Mouse (Mus musculus): ENCODE measurements around the gene Zc3h18. TPM values are rescaled to one million over a fixed set of nuclear protein-coding genes. Genes with fewer than 3 reads are reported as not detected.

Gene Zc3h18
- polyA plus RNA-seq, 1 experiment from 2014 or later = 75.7 TPM

DNA sequence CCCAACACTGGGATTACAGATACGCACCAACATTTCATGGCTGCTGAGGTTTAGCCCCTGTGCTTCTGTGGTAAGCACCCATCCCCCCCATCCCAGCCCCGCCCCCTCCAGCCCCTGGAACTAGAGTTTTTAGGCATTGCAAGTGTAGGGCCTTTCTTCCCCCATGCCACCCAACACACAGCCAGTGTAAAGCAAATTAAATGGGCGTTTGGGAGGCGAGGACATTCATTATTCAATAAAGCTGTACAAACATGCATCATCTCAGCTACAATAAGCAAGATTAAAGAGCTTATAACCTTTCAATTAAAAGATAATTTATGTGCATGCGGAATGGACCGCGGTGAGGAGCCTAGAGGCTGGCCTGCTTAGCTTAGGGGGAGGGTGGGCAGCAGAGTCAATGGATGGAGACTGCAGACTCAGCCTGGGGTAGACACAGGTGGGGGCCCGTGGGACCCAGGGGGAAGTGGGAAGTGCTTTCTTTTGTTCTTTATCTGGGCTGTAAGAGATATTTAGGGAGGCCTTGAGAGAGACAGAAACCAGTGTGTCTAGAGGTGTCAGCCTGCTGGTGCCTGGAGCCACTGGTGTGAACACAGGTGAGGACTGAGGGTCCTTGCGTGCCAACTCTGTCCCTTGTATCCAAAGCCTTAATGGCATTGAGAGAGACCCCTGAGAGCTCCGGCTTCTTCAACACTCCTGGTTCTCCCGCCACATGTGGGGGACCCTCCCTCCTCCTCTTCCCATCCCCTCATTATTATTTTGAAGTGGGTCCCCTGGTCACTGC is 25.9 kb upstream of the Zc3h18 start:
- H3K4me1 ChIP-seq = peaks cover 28% of the 10 kb centered on the region
- H3K4me3 ChIP-seq = peak overlapping the region; percentile 9; the same call in 1 of the 2 replicates
- peaks cover 53% of the 10 kb centered on the region for H3K27me3 ChIP-seq (ENCODE audit: low read depth, poor library complexity, severe bottlenecking)
- no peaks in the 10 kb centered on the region for H3K9me3 ChIP-seq (replicated peaks)
- no peak for DNase-seq (ENCODE audit: low spot score)
- 21% methylated on average over 11 of the region's 11 CpGs for WGBS
- H3K36me3 ChIP-seq = no peaks in the 10 kb centered on the region
- peak overlapping the region; percentile 67 for H3K27ac ChIP-seq (replicated peaks)

DNA sequence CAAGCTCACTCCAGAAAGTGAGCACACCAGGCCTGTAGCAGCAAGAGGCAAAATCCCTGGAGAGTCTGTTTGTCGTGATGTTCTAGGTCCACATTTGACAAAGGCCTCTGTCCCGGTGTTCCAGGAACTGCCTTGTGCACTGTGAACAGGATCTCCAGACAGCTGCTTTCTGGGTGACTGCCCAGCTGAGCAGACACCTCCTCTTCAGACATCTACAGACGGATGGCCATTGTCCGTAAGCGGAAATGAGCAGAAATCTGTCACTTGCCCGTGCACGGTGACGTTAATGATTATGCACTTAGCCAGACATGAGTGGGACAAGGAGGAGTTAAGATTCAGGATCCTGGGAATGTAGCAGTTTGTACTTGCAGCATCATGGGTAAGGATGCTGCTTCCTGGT is 22.3 kb upstream of the Zc3h18 start:
- no peak for DNase-seq (ENCODE audit: low spot score)
- H3K27me3 ChIP-seq (ENCODE audit: low read depth, poor library complexity, severe bottlenecking) = peaks cover 50% of the 10 kb centered on the region; the same call in 1 of the 2 replicates
- WGBS = 92% methylated on average over 8 of the region's 8 CpGs

DNA sequence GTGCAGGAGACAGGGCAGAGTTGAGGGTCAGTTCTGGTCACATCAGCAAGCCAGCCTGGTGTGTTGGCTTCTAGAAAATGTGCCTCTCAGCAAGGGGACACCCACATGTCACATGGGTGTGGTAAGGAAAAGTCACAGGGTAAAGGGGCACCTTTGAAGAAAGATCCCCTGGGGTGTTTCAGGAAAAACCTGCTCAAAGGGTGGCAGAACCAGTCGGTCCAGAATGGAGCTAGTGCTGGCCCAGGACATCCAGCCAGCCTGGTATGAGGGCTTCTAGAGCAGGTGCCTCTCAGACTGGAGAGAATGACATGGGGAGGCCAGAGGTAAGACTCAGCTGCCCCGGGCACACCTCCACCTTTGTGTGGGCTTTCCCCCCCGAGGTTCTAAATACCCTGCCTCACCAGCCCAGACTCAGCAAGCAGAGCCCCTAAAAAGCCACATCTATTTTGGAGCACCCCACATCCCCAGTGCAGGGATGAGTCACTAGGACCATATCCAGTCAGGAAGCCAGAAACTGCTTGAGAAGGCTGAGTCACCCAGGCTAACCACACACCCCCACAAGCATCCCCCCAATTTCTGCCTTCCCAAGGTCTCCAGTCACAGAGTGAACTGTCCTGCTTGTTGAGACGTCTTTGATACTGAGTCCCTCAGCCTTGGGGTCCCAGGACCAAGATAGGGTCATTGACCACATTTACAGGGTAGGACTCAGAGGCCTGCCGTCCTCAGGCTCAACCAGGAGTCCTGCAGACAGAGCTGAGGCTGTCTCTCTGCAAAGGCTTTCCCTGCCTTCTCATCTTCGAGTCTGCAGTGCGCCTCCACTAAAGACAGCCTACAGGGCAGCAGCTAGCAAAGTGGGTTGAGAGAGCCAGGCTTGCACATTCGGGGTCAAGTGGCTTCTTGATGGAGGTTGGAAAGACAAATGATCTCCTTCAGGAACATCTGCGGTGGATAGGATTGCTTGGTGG is 20.5 kb upstream of the Zc3h18 start:
- no peaks in the 10 kb centered on the region for H3K9me3 ChIP-seq (replicated peaks)
- no peak for DNase-seq (ENCODE audit: low spot score)
- H3K4me1 ChIP-seq = peaks cover 11% of the 10 kb centered on the region
- no peak overlapping the region for H3K4me3 ChIP-seq
- peaks cover 39% of the 10 kb centered on the region for H3K27me3 ChIP-seq (ENCODE audit: low read depth, poor library complexity, severe bottlenecking)
- no peak overlapping the region for H3K27ac ChIP-seq (replicated peaks)
- no peaks in the 10 kb centered on the region for H3K36me3 ChIP-seq
- WGBS = 72% methylated on average over 9 of the region's 9 CpGs

More for the DNA sequence above, 22.3 kb upstream of the Zc3h18 start:
- Histone ChIP-seq H3K27ac (replicated peaks) (no peak overlapping the region), H3K9me3 (replicated peaks) (no peaks in the 10 kb centered on the region), H3K36me3 (no peaks in the 10 kb centered on the region), H3K4me1 (peaks cover 28% of the 10 kb centered on the region), H3K4me3 (no peak overlapping the region)

DNA sequence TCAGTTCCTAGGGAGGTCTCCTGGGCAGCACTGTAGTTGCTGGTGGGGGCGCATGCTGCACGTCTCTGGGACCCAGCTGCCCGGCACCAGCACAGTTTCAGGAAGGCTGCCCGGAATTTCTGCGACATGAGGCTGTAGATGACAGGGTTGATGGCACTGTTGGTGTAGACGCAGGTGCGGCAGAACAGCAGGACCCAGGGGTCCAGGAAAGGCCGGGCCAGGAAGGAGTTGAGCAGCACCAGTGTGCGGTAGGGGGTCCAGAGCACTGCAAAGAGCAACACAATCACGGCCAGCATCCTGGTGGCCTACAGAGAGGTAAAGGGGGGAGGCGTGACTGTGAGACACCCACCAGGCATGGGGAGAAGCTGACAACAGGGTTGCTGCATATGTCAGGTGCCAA is 19.2 kb upstream of the Zc3h18 start:
- Histone ChIP-seq H3K36me3 (no peaks in the 10 kb centered on the region), H3K27me3 (ENCODE audit: low read depth, poor library complexity, severe bottlenecking) (peaks cover 32% of the 10 kb centered on the region), H3K27ac (replicated peaks) (no peak overlapping the region), H3K4me3 (no peak overlapping the region), H3K9me3 (replicated peaks) (no peaks in the 10 kb centered on the region), H3K4me1 (peaks cover 1% of the 10 kb centered on the region; the same call in 1 of the 2 replicates)
- DNase-seq (ENCODE audit: low spot score) = no peak
- WGBS = 56% methylated on average over 11 of the region's 11 CpGs

DNA sequence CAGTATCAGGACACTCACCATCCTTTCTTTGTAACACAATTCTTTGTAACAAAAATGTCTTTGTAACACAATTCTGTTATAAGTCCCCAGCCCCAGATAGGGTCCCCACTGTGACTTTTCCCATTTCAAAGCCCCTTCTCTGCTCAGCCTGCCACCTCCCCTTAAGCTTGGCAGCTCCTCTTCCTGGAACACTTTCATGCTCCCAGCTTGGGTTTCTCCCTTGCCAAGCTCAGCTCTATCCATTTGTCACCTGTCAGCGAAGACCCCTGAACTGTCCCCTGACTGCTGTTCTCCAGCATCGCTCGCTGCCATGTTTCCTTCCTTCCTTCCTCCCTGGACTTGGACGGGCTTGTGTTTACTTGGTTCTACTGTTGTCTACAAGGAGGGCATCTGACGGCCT is 18.8 kb upstream of the Zc3h18 start:
- no peak for DNase-seq (ENCODE audit: low spot score)
- Histone ChIP-seq H3K4me1 (no peaks in the 10 kb centered on the region), H3K27ac (replicated peaks) (no peak overlapping the region), H3K4me3 (no peak overlapping the region), H3K27me3 (ENCODE audit: low read depth, poor library complexity, severe bottlenecking) (peaks cover 34% of the 10 kb centered on the region), H3K9me3 (replicated peaks) (no peaks in the 10 kb centered on the region), H3K36me3 (no peaks in the 10 kb centered on the region)
- 89% methylated on average over 5 of the region's 5 CpGs for WGBS

DNA sequence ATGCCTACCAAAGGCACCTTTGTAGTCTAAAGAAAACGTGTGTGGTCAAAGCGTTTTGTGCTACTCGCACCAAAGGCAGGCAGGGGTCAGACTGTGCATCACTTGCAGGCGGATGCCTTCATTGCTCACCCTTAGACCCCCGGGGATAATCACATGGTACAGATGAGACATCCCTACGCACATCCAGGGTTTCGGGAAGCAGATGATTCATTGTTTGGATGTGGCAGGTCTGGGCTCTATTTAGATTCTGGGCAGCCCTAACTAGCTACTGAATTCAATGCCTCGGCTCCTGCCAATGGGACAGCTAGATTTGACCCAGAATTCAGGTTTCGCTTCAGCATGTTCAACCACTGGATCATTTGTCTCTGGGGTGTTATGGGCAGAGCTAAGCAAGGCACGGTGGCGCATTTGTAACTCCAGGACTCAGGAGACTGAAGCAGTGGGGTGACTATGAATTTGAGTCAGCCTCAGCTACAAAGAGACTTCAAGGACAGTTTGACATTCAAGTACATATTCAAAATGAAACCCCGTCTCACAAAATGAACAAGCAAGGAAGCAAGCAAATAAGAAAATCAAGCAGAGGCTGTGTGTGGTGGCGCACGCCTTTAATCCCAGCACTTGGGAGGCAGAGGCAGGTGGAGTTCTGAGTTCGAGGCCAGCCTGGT is 17.2 kb upstream of the Zc3h18 start:
- 79% methylated on average over 15 of the region's 15 CpGs for WGBS
- H3K27ac ChIP-seq (replicated peaks) = no peak overlapping the region
- no peaks in the 10 kb centered on the region for H3K4me1 ChIP-seq
- H3K9me3 ChIP-seq (replicated peaks) = no peaks in the 10 kb centered on the region
- no peak for DNase-seq (ENCODE audit: low spot score)
- peaks cover 33% of the 10 kb centered on the region for H3K27me3 ChIP-seq (ENCODE audit: low read depth, poor library complexity, severe bottlenecking)
- no peaks in the 10 kb centered on the region for H3K36me3 ChIP-seq
- H3K4me3 ChIP-seq = no peak overlapping the region

DNA sequence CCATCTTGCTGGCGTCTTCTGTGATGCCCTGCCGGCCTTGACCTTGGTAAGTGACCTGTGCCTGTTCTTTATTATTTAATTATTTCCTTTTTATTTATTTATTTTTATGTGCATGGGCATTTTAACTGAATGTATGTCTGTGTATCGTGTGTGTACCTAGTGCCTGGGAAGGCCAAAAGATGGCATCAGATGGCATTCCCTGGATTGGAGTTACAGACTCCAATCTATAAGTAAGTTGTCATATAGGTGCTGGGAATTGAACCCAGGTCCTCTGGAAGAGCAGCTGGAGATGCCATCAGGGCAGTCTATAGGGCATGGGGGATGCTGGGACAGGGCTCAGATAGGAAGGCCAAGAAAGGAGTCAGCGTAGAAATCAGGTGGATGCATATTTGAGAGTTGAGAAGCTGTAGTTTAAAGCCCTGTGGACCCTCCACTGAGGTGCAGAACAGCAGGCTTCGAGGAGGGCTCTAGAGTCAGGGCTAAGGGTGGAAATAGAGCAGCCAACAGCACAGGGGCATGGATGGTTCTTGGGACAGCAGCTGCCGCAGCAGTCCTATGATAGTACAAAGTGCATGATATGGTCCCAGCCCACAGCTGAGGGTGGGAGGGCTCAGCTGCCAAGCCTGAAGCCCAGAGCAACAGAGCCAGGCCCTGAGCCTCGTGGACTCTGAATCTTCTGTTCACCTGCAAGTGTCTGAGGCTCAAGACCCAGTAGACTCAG is 15.6 kb upstream of the Zc3h18 start, which contains the start of gene Trhr2:
Trhr2 (minus strand) TSS at position 51 of the 721 bp plus-strand sequence.
- no peaks in the 10 kb centered on the region for H3K4me1 ChIP-seq
- no peak for DNase-seq (ENCODE audit: low spot score)
- H3K4me3 ChIP-seq = no peak within 1 kb of the TSS
- 85% methylated on average over 7 of the region's 7 CpGs for WGBS
- H3K27ac ChIP-seq (replicated peaks) = no peak within 1 kb of the TSS
- peaks cover 31% of the 10 kb centered on the region for H3K27me3 ChIP-seq (ENCODE audit: low read depth, poor library complexity, severe bottlenecking)
- no peaks in the 10 kb centered on the region for H3K36me3 ChIP-seq
- H3K9me3 ChIP-seq (replicated peaks) = no peaks in the 10 kb centered on the region

DNA sequence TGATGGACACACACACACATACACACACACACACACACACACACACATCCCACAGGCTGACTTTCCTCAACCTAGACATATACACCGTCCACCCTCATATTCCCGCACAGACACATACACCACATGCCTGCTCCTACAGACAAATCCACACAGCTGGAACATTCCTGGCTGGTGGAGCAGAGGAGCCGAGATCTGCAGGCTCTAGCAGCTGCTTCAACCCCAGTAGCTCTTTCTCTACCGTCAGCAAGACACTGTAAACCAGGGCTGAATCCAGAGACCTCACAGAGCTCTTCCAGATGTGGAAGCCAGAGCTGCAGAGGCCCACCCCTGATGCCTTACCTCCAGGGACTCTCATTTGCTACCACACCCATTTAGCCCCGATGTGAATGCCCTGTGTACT is 14.1 kb upstream of the Zc3h18 start:
- no peak overlapping the region for H3K27ac ChIP-seq (replicated peaks)
- H3K36me3 ChIP-seq = no peaks in the 10 kb centered on the region
- no peak for DNase-seq (ENCODE audit: low spot score)

DNA sequence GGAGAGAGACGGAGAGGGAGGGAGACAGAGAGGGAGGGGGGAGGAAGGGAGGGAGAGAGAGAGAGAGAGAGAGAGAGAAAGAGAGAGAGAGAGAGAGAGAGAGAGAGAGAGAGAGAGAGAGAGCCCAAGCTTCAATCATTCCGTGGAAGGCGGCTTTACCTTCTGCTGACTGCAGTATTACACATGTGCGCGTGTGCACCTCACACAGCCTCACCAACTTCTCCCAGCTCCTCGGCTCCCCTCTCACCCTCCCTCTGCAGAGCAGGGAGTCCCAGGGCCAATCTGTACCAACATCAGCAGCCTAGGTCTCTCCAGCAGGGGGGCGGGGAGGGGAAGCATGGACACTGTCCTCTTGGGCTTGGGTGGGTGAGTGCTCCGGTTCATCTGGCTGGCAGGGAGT is 13.4 kb upstream of the Zc3h18 start:
- no peaks in the 10 kb centered on the region for H3K9me3 ChIP-seq (replicated peaks)
- no peaks in the 10 kb centered on the region for H3K4me1 ChIP-seq
- no peak overlapping the region for H3K27ac ChIP-seq (replicated peaks)
- no peaks in the 10 kb centered on the region for H3K36me3 ChIP-seq
- H3K27me3 ChIP-seq (ENCODE audit: low read depth, poor library complexity, severe bottlenecking) = peaks cover 16% of the 10 kb centered on the region; the same call in 1 of the 2 replicates
- DNase-seq (ENCODE audit: low spot score) = no peak
- WGBS = 40% methylated on average over 8 of the region's 8 CpGs
- H3K4me3 ChIP-seq = no peak overlapping the region

More for the DNA sequence above, 14.1 kb upstream of the Zc3h18 start:
- H3K9me3 ChIP-seq (replicated peaks) = no peaks in the 10 kb centered on the region
- no peak overlapping the region for H3K4me3 ChIP-seq
- no peaks in the 10 kb centered on the region for H3K4me1 ChIP-seq
- WGBS = 59% methylated on average over 5 of the region's 5 CpGs
- peaks cover 17% of the 10 kb centered on the region for H3K27me3 ChIP-seq (ENCODE audit: low read depth, poor library complexity, severe bottlenecking)

DNA sequence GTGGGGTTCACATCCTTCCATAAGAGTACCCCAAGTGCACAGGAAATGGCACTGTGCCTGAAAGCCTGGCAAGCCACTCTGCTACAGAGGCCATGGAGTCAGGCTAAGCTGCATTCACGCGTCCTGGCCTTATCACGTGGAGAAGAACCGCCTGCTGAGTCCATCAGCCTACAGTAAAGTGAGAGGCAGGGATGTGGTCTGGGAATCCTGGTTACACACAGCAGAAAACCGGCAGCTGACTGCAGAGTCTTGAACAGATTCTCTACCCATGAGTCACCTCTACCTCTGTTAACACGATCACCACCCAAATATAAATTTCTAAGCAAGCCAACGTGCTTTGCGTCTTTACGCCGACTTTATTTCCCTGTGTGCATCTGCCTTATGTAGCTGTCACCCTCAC is 7.9 kb upstream of the Zc3h18 start:
- WGBS = 77% methylated on average over 10 of the region's 10 CpGs
- Histone ChIP-seq H3K27ac (replicated peaks) (no peak overlapping the region), H3K27me3 (ENCODE audit: low read depth, poor library complexity, severe bottlenecking) (0 out of 2 replicates have a peak, but pooled peaks cover 2% of the 10 kb centered on the region), H3K9me3 (replicated peaks) (no peaks in the 10 kb centered on the region), H3K4me1 (peaks cover 7% of the 10 kb centered on the region), H3K4me3 (no peak overlapping the region), H3K36me3 (no peaks in the 10 kb centered on the region)
- no peak for DNase-seq (ENCODE audit: low spot score)

DNA sequence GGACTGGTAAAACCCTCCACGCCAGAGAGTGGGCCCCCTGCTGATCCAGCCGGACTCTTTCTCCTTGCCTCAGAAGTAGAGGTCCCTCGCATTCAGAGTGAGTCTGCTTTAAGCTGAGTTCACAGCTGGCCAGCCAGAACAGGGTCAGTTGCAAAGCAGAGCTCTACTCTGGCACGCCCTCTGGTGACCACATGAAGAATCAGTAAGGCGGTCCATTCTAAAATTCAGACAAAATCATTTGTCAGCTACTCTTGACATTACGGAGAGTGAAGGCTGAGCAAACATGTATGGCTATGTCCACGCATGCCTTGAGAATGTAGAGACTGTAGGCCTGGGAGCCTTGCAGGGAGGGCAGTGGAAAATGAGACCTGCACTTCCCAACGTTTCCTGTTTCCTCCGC is 6.7 kb upstream of the Zc3h18 start:
- no peak overlapping the region for H3K4me3 ChIP-seq
- 15% methylated on average over 9 of the region's 9 CpGs for WGBS
- H3K36me3 ChIP-seq = no peaks in the 10 kb centered on the region
- H3K27me3 ChIP-seq (ENCODE audit: low read depth, poor library complexity, severe bottlenecking) = no peaks in the 10 kb centered on the region
- no peaks in the 10 kb centered on the region for H3K9me3 ChIP-seq (replicated peaks)
- H3K27ac ChIP-seq (replicated peaks) = no peak overlapping the region
- DNase-seq (ENCODE audit: low spot score) = peak; percentile 72
- peaks cover 7% of the 10 kb centered on the region for H3K4me1 ChIP-seq

DNA sequence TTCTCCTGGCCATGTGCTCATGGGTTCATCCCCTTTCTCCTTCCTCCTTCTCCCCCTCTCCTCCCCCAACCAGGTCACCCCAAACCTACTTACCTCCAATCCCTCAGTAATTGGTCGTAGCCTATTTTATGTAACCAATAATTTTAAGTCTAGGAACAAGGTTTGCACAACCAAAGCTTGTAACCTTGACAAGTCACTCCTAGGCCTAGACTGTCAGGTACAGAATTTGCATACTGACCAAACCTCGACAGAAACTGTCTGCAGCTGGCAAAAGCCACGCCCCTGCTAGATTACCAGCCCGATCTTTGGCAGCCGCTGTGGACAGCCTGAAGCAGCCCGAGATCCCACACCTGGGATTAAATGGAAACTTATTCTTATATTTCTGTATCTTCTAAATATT is 4.7 kb upstream of the Zc3h18 start:
- no peak for DNase-seq (ENCODE audit: low spot score)
- H3K4me1 ChIP-seq = peaks cover 16% of the 10 kb centered on the region
- H3K36me3 ChIP-seq = no peaks in the 10 kb centered on the region
- H3K9me3 ChIP-seq (replicated peaks) = no peaks in the 10 kb centered on the region
- 78% methylated on average over 6 of the region's 6 CpGs for WGBS
- no peaks in the 10 kb centered on the region for H3K27me3 ChIP-seq (ENCODE audit: low read depth, poor library complexity, severe bottlenecking)
- H3K27ac ChIP-seq (replicated peaks) = no peak overlapping the region
- no peak overlapping the region for H3K4me3 ChIP-seq

Data from midbrain, embryonic 10.5 days (tissue).